Mouse (Mus musculus): ENCODE results near the gene Mcl1. TPM values are rescaled to one million over a fixed set of nuclear protein-coding genes. Genes with fewer than 3 reads are reported as not detected.
"Not testable (repeated sequence)": the region's sequence is repeated elsewhere in the genome, so short reads cannot be mapped to it uniquely, and the experiment has no call there.

Mcl1 gene
- total RNA-seq, 2 experiments from 2014 or later = 49.6 to 55.2 TPM

- TF ChIP-seq CTCF (conservative IDR thresholded peaks at IDR 0.05) = no peak
- no peak for DNase-seq (ENCODE audit: low spot score in 2 of 2)
- H3K27ac ChIP-seq = no peak overlapping the region
These were observed 5.7 kb upstream of the Mcl1 start for GRCm38 (mm10) chr3:95652871-95653270.

DNA sequence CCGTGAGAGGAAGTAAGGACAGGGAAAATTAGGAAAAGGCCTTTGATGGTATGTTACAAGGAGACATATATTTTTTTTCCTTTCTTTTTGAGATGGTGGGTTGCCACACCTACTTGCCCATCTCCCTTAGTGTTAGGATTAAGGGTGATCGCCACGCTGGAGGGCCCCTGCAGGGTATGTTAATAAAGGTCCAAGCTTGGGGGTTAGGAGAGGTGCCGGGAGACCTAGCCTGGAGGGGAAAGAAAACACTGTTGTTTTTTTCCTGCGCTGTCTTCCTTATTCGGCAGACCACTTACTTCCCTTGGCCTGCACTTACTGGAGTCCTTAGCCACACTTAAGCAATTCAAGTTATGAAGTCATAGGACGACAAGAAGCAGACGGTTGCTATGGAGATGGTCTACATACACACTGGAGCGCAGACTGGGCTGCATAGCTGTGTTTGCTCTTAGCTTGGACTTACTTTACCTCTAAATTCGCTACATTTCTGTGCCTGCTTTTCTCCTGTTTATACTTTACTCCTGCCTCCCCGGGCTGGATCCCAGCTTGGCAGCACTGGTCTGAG lies 5.0 kb upstream of the Mcl1 start:
- H3K27ac ChIP-seq = 0 out of 2 replicates have a peak overlapping the region, but pooled peaks have one; percentile 7
- no peak for TF ChIP-seq CTCF (conservative IDR thresholded peaks at IDR 0.05)
- no peak overlapping the region for H3K4me3 ChIP-seq
- peak in 1 of 2 experiments; percentile 16 for DNase-seq (ENCODE audit: low spot score in 2 of 2)

More at GRCm38 (mm10) chr3:95652871-95653270, 5.7 kb upstream of the Mcl1 start:
- H3K4me3 ChIP-seq = no peak overlapping the region

DNA sequence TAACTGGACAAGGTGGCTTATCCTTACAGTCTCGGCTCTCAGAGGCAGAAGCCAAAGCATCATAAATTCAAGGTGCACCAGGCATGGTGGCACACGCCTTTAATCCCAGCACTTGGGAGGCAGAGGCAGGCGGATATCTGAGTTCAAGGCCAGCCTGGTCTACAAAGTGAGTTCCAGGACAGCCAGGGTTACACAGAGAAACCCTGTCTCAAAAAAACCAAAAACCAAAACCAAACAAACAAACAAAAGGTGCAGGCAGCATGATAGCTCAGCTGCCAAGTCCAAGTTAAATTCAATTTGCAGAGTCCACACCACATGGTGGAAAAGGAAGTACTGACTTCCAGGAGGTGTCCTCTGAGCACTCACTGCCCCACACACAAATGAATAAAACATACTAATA lies 4.2 kb upstream of the Mcl1 start:
- H3K4me3 ChIP-seq; DNase-seq (ENCODE audit: low spot score in 2 of 2); H3K27ac ChIP-seq: not testable (repeated sequence)

GRCm38 (mm10) chr3:95655437-95655836 lies 3.2 kb upstream of the Mcl1 start:
- no peak for DNase-seq (ENCODE audit: low spot score in 2 of 2)
- no peak overlapping the region for H3K4me3 ChIP-seq
- no peak overlapping the region for H3K27ac ChIP-seq
- TF ChIP-seq CTCF (conservative IDR thresholded peaks at IDR 0.05) = no peak

DNA sequence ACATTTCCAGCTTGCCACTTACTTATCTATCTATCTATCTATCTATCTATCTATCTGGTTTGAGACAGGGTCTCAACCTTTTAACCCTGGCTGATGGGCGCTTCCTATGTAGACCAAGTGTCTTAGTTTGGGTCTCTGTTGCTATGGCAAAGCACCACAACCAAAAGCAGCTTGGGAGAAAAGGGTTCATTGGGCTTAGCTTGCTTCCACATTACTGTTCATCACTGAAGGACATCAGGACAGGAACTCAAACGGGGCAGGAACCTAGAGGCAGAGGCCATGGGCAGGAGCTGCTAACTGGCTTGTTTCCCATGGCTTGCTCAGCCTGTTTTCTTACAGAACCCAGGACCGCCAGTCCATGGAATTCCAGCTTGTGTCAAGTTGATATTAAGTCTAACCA lies 1.5 kb upstream of the Mcl1 start:
- no peak for DNase-seq (ENCODE audit: low spot score in 2 of 2)
- Histone ChIP-seq H3K27ac (no peak overlapping the region), H3K4me3 (no peak overlapping the region)
- no peak for TF ChIP-seq CTCF (conservative IDR thresholded peaks at IDR 0.05)

DNA sequence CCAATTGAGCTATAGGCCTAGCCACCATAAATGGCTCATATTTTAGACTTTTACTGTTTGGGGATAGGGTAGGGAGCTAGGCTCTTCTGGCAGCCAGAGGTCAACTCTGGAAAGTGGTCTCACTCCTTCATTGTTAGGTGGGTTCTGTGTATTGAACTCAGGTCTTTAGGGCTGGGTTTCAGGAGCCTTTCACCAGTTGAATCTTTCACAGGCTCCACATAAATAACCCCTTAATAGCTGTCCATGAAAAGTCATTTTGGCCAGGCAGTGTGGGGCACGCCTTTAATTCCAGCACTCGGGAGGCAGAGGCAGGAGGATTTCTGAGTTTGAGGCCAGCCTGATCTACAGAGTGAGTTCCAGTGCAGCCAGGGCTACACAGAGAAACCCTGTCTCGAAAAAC lies 877 bp upstream of the Mcl1 start:
- H3K4me3 ChIP-seq = peak overlapping the region; percentile 77; the same call in 1 of the 2 replicates
- TF ChIP-seq CTCF (conservative IDR thresholded peaks at IDR 0.05) = no peak
- no peak overlapping the region for H3K27ac ChIP-seq
- DNase-seq (ENCODE audit: low spot score in 2 of 2) = no peak

DNA sequence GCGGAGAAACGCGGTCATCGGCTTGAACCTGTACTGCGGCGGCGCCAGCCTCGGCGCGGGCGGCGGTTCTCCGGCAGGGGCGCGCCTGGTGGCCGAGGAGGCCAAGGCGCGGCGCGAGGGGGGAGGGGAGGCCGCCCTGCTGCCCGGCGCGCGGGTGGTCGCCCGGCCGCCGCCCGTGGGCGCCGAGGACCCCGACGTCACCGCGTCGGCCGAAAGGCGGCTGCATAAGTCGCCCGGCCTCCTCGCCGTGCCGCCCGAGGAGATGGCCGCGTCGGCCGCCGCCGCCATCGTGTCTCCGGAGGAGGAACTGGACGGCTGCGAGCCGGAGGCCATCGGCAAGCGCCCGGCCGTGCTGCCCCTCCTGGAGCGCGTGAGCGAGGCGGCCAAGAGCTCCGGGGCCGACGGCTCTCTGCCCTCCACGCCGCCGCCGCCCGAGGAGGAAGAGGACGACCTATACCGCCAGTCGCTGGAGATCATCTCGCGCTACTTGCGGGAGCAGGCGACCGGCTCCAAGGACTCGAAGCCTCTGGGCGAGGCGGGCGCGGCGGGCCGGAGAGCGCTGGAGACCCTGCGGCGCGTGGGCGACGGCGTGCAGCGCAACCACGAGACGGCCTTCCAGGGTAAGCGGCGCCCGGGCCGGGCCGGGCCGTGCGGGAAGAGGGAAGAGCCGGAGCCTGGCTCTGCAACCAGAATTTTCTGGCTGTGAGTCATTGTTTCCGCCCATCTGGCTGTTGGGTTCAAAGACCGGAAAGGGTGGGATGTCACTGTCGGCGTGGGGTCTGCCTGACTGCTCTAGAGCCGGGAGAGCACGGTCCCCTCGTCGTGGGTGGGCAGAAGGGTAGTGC lies 502 bp downstream of the Mcl1 start:
- peak; percentile 44 to 54 for DNase-seq (ENCODE audit: low spot score in 2 of 2)
- TF ChIP-seq CTCF (conservative IDR thresholded peaks at IDR 0.05) = no peak; the same call in 1 of the 2 replicates
- H3K4me3 ChIP-seq = peak overlapping the region; percentile 77
- H3K27ac ChIP-seq = peak overlapping the region; percentile 99

DNA sequence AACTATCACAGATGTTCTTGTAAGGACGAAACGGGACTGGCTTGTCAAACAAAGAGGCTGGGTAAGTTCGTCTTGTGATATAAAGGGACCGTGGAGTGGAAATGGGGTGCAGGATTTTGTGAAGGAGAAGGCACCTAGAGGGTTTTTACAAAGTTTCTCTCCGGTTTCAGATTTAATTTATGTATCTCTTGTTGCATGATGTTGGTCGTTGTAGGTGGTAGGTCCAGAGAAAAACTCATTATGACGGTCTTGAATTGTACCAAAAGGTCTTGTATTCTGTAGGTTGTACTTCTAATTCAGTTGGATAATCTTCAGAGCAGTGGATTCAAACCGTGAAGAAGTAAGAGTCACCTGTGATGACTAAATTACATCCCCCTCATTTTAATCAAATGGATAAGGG lies 1.4 kb downstream of the Mcl1 start:
- Histone ChIP-seq H3K4me3 (peak overlapping the region; percentile 77), H3K27ac (peak overlapping the region; percentile 99)
- no peak for TF ChIP-seq CTCF (conservative IDR thresholded peaks at IDR 0.05)
- DNase-seq (ENCODE audit: low spot score in 2 of 2) = no peak

GRCm38 (mm10) chr3:95660788-95661478 lies 2.3 kb downstream of the Mcl1 start:
- DNase-seq (ENCODE audit: low spot score in 2 of 2) = no peak
- Histone ChIP-seq H3K27ac (peak overlapping the region; percentile 99), H3K4me3 (peak overlapping the region; percentile 77)
- TF ChIP-seq CTCF (conservative IDR thresholded peaks at IDR 0.05) = no peak

DNA sequence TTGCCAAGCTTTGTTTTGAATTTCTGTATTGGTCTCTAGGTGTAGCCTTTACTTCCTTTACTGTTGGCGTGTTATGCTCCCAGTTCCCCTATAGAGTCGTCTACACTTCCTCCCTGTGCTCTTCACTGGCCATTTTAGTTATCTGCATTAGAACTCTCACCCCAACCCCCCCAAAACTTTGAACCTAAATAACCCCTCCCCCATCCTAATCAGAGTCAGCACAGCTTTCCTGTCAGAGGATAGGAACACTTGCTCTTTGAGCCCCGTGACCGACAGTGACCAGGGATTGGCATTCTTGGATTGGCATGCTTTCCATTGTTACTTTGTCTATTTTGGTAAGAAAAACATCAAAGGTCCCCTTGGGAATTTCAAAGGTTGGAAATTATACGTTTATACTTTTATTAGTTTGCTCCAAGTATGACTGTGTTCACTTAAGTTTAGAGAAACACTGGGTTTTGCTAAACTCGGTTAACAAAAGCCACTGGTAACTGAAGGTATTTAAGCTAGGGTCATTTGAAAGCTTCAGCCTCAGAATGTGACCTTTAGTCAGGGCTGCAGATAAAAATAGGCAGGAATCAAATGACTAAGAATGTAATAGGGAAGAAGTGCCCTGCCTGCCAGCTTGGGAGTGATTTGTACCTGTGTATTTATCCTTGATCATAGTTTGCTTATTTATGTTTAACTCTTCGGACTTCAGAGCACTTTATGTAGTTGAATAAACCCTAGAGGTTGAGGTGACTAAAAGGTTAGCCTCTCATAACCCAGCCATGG lies 3.5 kb downstream of the Mcl1 start:
- Histone ChIP-seq H3K4me3 (peak overlapping the region; percentile 77), H3K27ac (peak overlapping the region; percentile 99; the same call in 1 of the 2 replicates)
- no peak for TF ChIP-seq CTCF (conservative IDR thresholded peaks at IDR 0.05)
- no peak for DNase-seq (ENCODE audit: low spot score in 2 of 2)

DNA sequence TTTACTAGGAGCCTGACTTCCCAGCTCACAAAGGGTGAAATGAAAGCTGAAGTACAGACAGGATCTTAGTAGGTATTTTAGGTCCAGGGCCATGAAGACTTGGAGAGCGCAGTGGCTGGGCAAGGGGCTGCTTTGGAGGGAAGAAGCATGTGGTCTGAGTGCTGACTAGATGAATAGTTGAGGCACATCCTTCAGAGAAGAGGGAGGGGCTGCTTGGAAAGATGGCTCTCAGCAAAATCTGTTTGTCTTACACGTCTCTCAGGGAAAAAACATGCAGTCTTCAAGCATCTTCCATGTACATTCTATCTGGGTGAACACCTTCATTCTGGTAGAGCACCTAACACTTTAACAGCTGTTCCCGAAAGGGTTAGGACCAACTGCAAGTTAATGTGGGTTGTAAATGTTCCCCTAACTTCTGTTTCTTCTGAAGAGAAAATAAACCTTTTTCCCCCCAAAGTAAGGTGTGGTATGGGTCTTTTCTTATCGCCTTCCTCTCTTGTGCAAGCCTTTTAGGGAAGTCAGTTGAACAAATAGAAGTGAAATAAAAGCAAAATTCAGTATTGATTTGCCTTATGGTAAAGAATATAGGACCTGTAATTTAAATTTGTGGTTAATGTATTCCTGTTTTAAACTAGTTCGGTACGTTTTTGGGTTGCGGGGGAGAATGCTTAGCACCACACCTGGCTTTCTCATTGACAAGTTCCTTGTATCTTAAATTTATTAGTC lies 4.3 kb downstream of the Mcl1 start:
- Histone ChIP-seq H3K4me3 (peak overlapping the region; percentile 32; the same call in 1 of the 2 replicates), H3K27ac (peak overlapping the region; percentile 99; the same call in 1 of the 2 replicates)
- TF ChIP-seq CTCF (conservative IDR thresholded peaks at IDR 0.05) = no peak
- no peak for DNase-seq (ENCODE audit: low spot score in 2 of 2)

DNA sequence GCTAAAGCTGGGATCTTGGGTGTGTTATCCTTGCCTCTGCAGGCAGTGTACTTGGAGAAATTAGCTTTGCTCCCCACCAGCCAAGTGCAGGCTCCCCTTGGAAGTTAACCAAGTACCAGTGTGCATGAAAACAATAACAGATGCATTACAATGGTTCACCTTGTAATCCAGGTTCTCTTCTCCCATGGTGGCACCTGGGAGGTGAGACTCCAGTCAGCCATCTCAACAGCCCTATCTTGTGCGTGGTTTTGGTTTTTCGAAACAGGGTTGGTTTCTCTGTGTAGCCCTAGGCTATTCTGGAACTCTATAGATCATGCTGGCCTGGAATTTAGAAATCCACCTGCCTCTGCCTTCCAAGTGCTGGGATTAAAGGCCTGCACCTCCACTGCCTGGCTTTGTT lies 4.9 kb downstream of the Mcl1 start:
- H3K27ac ChIP-seq = no peak overlapping the region
- no peak for TF ChIP-seq CTCF (conservative IDR thresholded peaks at IDR 0.05)
- H3K4me3 ChIP-seq = no peak overlapping the region
- DNase-seq (ENCODE audit: low spot score in 2 of 2) = no peak
